9 mouse cellular contexts compared by ENCODE assay signal in genomic region chr13:76304637-76305122, GRCm38 (mm10). TPM values are rescaled to one million over a fixed set of nuclear protein-coding genes. Genes with fewer than 3 reads are reported as not detected.
DNase-seq lines count a peak whose midpoint lies in the region; ATAC-seq and TF ChIP-seq lines count a peak whose summit lies in the region.
"Had no signal": no experiment of that assay in that cellular context is flagged by ENCODE, and none has a peak within 500 bp of the region (broad histone marks: within the 10 kb centered on the region; RNA-seq: fewer than 3 reads in every experiment).

Gene Fam81b, minus strand, starts transcription at chr13:76305072.

- TF ChIP-seq CTCF in kidney, postnatal 0 days (IDR thresholded peaks at IDR 0.05; ENCODE audit: low read depth) = peak; percentile 48; the same call in 1 of the 2 replicates
- TF ChIP-seq CTCF in E14TG2a.4 (conservative IDR thresholded peaks at IDR 0.05; ENCODE audit: low read length) = peak; percentile 54

- 41% methylated on average over 7 of the region's 7 CpGs for WGBS in kidney, postnatal 0 days

- no peak within 1 kb of the TSS for H3K4me3 ChIP-seq in kidney, postnatal 0 days (replicated peaks; ENCODE audit: low read depth, low read length)
- no peak within 1 kb of the TSS for H3K4me3 ChIP-seq in E14TG2a.4 (replicated peaks; ENCODE audit: low read length)

- H3K4me1 ChIP-seq in kidney, postnatal 0 days (replicated peaks; ENCODE audit: insufficient read depth, low read length) = no peaks in the 10 kb centered on the region
- H3K4me1 ChIP-seq in E14TG2a.4 (replicated peaks; ENCODE audit: low read depth, low read length) = no peaks in the 10 kb centered on the region

- peak; percentile 7 for DNase-seq in CD4-positive, CD25-positive, alpha-beta regulatory T cell, adult 2 months (ENCODE audit: low read depth, low spot score)
- peak; percentile 15 for DNase-seq in kidney, postnatal 0 days (ENCODE audit: low spot score)
- DNase-seq in kidney, postnatal 4 days = no peak
- DNase-seq in embryo, embryonic 11.5 days (ENCODE audit: low read depth, low spot score) = peak; percentile 1
- no peak for DNase-seq in natural killer cell, adult 2 months (ENCODE audit: low spot score in 2 of 2)
- no peak for DNase-seq in gastrocnemius, postnatal 14 days

- intact Hi-C loops in gastrocnemius, postnatal 14 days (cut with DNase I; ENCODE audit: low total_unique reads) = no loop called here

- H3K4me2 ChIP-seq in kidney, postnatal 0 days (ENCODE audit: low read length) = no peak within 1 kb of the TSS

- H3K36me3 ChIP-seq in kidney, postnatal 0 days (ENCODE audit: insufficient read depth, low read length) = no peaks in the 10 kb centered on the region
- H3K36me3 ChIP-seq in E14TG2a.4 (ENCODE audit: insufficient read depth, low read length) = no peaks in the 10 kb centered on the region

- ATAC-seq in CD4-positive, CD25-positive, alpha-beta regulatory T cell, adult 4 months = no peak
- no peak for ATAC-seq in kidney, postnatal 0 days (replicated peaks; ENCODE audit: low FRiP score, low read depth)

- no peak within 1 kb of the TSS for H3K9ac ChIP-seq in kidney, postnatal 0 days (ENCODE audit: low read depth, low read length)

- H3K9me3 ChIP-seq in kidney, postnatal 0 days (replicated peaks; ENCODE audit: low read length) = no peaks in the 10 kb centered on the region
- H3K9me3 ChIP-seq in E14TG2a.4 (ENCODE audit: low read length) = no peaks in the 10 kb centered on the region

- no peaks in the 10 kb centered on the region for H3K27me3 ChIP-seq in kidney, postnatal 0 days (ENCODE audit: insufficient read depth, low read length)
- H3K27me3 ChIP-seq in E14TG2a.4 (ENCODE audit: insufficient read depth, low read length) = no peaks in the 10 kb centered on the region

- H3K27ac ChIP-seq in kidney, postnatal 0 days = no peak within 1 kb of the TSS

RNA-seq across cellular contexts. Expression of gene Fam81b, which starts in this region (rescaled TPM):
- not detected for polyA plus RNA-seq in CD4-positive, CD25-positive, alpha-beta regulatory T cell, adult 4 months (2017; shearing (Covaris generic))
- polyA plus RNA-seq in kidney, postnatal 0 days (2015; fragmentation: Nextera tagmentation; extraction: Ambion mirVana) = not detected in 2 replicates
- under 1 TPM in 1 of 2 experiments, not detected in 1; 0.18 TPM for total RNA-seq in gastrocnemius, postnatal 14 days (2021)
- polyA plus RNA-seq: small intestine, adult 2 months had no signal

Comparison
In these comparisons a context has a peak if more than half of its experiments do, and no peak if none do; other contexts are left out.
1. Peak in DNase-seq in kidney, postnatal 0 days; RNA of the gene not detected or under 1 TPM.
2. DNase-seq: peak in CD4-positive, CD25-positive, alpha-beta regulatory T cell, adult 2 months (single experiment) and embryo, embryonic 11.5 days (single experiment); none in kidney, postnatal 4 days (0 of 2), natural killer cell, adult 2 months (0 of 2) and gastrocnemius, postnatal 14 days (single experiment).